Mouse (Mus musculus) midbrain, embryonic 10.5 days (tissue): ENCODE data around the gene Tmem215. TPM values are rescaled to one million over a fixed set of nuclear protein-coding genes. Genes with fewer than 3 reads are reported as not detected.

Experiments
- DNase-seq: peaks from one replicate; pipeline ENCODE4 v3.0.0-alpha.2; 2017; ENCODE audit warnings: low spot score
- H3K27ac ChIP-seq: fragments of 300-500 bp; sonication (generic); replicated peaks from 2 replicates; pipeline ENCODE4 v1.5.1; 2016; ENCODE audit warnings: mild to moderate bottlenecking
- H3K27me3 ChIP-seq: fragments of 300-500 bp; sonication (generic); 2 replicates; pipeline ENCODE4 v1.6.1; 2016; ENCODE audit warnings: low read depth, mild to moderate bottlenecking; ENCODE audit not compliant: poor library complexity, severe bottlenecking
- H3K36me3 ChIP-seq: fragments of 300-500 bp; sonication (generic); 2 replicates; pipeline ENCODE4 v1.6.1; 2016; ENCODE audit warnings: mild to moderate bottlenecking, moderate library complexity
- H3K4me1 ChIP-seq: fragments of 300-500 bp; sonication (generic); 2 replicates; pipeline ENCODE4 v1.6.1; 2016
- H3K4me3 ChIP-seq: fragments of 300-500 bp; sonication (generic); 2 replicates; pipeline ENCODE4 v1.5.1; 2016; ENCODE audit warnings: mild to moderate bottlenecking, moderate library complexity
- H3K9me3 ChIP-seq: fragments of 300-500 bp; sonication (generic); replicated peaks from 2 replicates; pipeline ENCODE4 v1.6.1; 2016; ENCODE audit warnings: mild to moderate bottlenecking
- WGBS: fragments of 180-500 bp; shearing (Covaris S2); methylation state at CpG from one replicate; pipeline ENCODE4 v1.1.7; 2016; 5-methylcytosine and 5-hydroxymethylcytosine counted together
- polyA plus RNA-seq: library from polyadenylated mRNA; unstranded; fragments of >200 nt; fragmentation: Nextera tagmentation; extraction: Ambion mirVana; gene quantifications from 2 replicates; pipeline ENCODE4 v1.2.1, GENCODE M21; 2016

Gene Tmem215
- polyA plus RNA-seq, 1 experiment from 2014 or later = 0.21 TPM

DNA sequence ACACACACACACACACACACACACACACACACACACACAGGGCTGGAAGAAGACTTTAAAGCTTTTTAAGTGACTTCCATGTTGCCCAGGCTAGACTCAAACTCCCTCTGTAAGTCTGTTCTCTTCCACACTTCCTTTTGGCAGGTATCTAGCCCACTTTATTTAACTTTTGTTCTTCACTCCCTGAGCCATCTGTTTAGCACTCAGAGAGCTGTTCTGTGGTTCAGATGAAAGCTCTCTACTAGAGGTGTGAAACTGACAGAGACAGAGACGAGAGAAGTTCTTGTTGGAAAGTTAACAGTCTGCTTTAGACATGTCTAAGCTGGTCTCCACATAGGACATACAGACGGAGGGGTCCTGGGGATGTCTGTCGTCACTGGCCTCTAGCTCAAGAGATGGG, 30.5 kb downstream of the Tmem215 start:
- WGBS = 79% methylated on average over 3 of the region's 3 CpGs
- H3K27me3 ChIP-seq = no peaks in the 10 kb centered on the region
- no peak overlapping the region for H3K27ac ChIP-seq
- no peaks in the 10 kb centered on the region for H3K36me3 ChIP-seq
- no peak overlapping the region for H3K4me3 ChIP-seq
- H3K4me1 ChIP-seq = no peaks in the 10 kb centered on the region
- no peaks in the 10 kb centered on the region for H3K9me3 ChIP-seq
- no peak for DNase-seq

DNA sequence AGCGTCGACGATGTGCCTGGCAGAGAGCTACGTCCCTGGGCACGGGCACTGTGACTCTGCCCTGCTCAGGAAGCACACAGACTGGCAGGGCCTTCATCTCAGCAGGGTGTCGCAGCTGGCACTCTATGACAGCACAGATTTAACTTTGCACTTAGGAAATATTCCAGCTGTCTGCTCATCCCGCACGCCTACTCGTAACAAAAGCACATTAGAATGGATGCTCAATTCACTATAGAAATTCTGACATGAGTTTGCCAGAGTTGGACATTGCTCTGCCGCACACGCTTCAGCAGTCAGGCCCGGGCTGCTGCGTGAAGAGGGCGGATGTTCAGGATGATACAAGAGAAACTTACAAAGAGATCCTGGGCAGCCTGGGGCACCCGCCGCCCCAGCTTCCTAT, 37.6 kb downstream of the Tmem215 start:
- no peak for DNase-seq
- no peak overlapping the region for H3K27ac ChIP-seq
- no peaks in the 10 kb centered on the region for H3K36me3 ChIP-seq
- H3K4me3 ChIP-seq = no peak overlapping the region
- no peaks in the 10 kb centered on the region for H3K27me3 ChIP-seq
- H3K9me3 ChIP-seq = no peaks in the 10 kb centered on the region
- 78% methylated on average over 16 of the region's 16 CpGs for WGBS
- no peaks in the 10 kb centered on the region for H3K4me1 ChIP-seq

DNA sequence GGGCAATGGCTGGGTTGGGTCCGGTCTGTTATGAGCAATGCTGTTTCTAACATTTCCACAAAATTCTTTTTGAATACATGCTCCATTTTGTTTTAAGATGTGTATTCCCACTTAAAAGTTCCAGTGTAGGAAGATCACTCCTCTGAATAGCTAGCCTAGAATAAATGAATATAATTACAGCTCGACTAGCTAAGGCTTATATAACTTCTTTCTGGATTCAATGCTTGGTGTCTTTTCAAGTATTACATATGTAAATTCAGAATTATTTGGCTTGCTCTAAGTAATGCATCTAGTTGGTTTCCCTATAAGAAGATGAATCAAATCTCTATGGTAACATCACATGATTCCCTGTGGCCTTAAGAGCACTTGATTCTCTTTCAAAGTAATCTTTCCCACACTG, 41.3 kb downstream of the Tmem215 start:
- WGBS = 86% methylated on average over 2 of the region's 2 CpGs
- no peak for DNase-seq
- Histone ChIP-seq H3K4me1 (no peaks in the 10 kb centered on the region), H3K36me3 (no peaks in the 10 kb centered on the region), H3K27ac (no peak overlapping the region), H3K27me3 (no peaks in the 10 kb centered on the region), H3K9me3 (no peaks in the 10 kb centered on the region), H3K4me3 (no peak overlapping the region)

DNA sequence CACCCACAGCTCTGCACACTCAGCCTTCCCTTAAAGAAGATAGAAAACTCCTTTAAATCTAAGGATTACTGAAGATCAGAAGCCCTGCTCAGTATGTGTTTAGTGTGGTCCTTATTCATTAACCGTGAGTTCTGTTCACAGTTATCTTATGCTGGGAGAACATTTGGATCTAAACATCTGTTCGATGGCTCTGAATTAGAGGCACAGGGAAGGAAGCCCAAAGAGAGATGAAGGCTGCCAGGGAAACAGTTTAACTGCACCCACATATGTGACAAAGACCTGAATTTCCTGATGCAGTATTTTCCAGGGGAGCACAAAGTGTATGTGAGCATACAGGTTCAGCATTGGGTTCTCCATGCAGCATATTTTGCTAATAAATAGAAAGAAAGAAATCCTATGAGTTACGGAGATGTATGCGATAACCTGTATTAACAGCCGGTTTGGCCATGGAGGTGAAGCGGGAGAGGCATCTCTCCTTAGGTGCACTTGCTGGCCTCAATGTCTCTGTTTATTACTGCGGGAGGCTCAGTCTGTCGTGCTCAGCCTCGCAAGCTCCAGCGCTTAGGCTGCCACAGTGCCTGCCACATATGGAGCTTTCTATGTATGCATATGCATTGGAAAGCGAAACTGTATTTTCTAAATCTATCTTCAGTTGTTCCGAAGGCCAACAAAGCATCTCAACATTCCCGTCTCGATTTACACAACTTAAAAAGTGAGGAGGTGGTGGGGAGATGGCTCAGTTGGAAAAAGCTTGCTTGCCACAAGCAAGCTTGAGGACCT, 46.8 kb downstream of the Tmem215 start:
- H3K4me3 ChIP-seq = no peak overlapping the region
- no peak overlapping the region for H3K27ac ChIP-seq
- no peak for DNase-seq
- H3K4me1 ChIP-seq = no peaks in the 10 kb centered on the region
- no peaks in the 10 kb centered on the region for H3K27me3 ChIP-seq
- no peaks in the 10 kb centered on the region for H3K36me3 ChIP-seq
- peaks cover 10% of the 10 kb centered on the region; the same call in 1 of the 2 replicates for H3K9me3 ChIP-seq
- 95% methylated on average over 14 of the region's 14 CpGs for WGBS

Other genes with a start within 250 kb of the Tmem215 start
- 2.6 and 3.4 TPM in 2 replicates for gene Ddx58, start 232.4 kb upstream of the Tmem215 start, polyA plus RNA-seq
- 24.4 and 28.6 TPM in 2 replicates for gene Smim27, start 202.6 kb upstream of the Tmem215 start, polyA plus RNA-seq
- 45.4 and 46.9 TPM in 2 replicates for gene Topors, start 202.3 kb upstream of the Tmem215 start, polyA plus RNA-seq
- gene Ndufb6, start 192.8 kb upstream of the Tmem215 start, polyA plus RNA-seq = 300 and 311 TPM in 2 replicates
- gene Aptx, start 231.0 kb downstream of the Tmem215 start, polyA plus RNA-seq = 37.8 and 49.9 TPM in 2 replicates
- gene Dnaja1, start 250.0 kb downstream of the Tmem215 start, polyA plus RNA-seq = 617 and 620 TPM in 2 replicates